Mouse (Mus musculus) small intestine, adult 2 months (tissue): ENCODE data around the gene Spry2. TPM values are rescaled to one million over a fixed set of nuclear protein-coding genes. Genes with fewer than 3 reads are reported as not detected.

Experiments used
- H3K27ac ChIP-seq: fragments of 200-500 bp; 2 replicates; pipeline ENCODE4 v1.5.1; 2012; ENCODE audit warnings: low read depth, low read length, control low read depth, inconsistent platforms; ENCODE audit not compliant: insufficient read depth
- H3K27me3 ChIP-seq: fragments of 200-500 bp; 2 replicates; pipeline ENCODE4 v1.6.1; 2012; ENCODE audit warnings: mild to moderate bottlenecking, moderate library complexity, low read length, inconsistent platforms; ENCODE audit not compliant: control insufficient read depth, insufficient read depth
- H3K36me3 ChIP-seq: fragments of 200-500 bp; 2 replicates; pipeline ENCODE4 v1.6.1; 2012; ENCODE audit warnings: mild to moderate bottlenecking, low read length, control low read depth, inconsistent platforms; ENCODE audit not compliant: control insufficient read depth, insufficient read depth
- H3K4me1 ChIP-seq: fragments of 200-500 bp; 2 replicates; pipeline ENCODE4 v1.6.1; 2012; ENCODE audit warnings: low read length, inconsistent platforms, mixed read lengths; ENCODE audit not compliant: control insufficient read depth, insufficient read depth, insufficient read length
- H3K4me3 ChIP-seq: fragments of 200-500 bp; 2 replicates; pipeline ENCODE4 v1.5.1; 2012; ENCODE audit warnings: low read depth, mild to moderate bottlenecking, control low read depth, inconsistent platforms, low read length, moderate library complexity
- CTCF ChIP-seq: fragments of 200-500 bp; IDR thresholded peaks from 2 replicates; pipeline ENCODE4 v1.5.1; 2012; ENCODE audit warnings: low read depth, mild to moderate bottlenecking, control low read depth, inconsistent platforms, low read length, moderate library complexity, mixed read lengths; ENCODE audit not compliant: insufficient replicate concordance, insufficient read length; ENCODE audit errors: extremely low read depth
- POLR2A ChIP-seq: fragments of 200-500 bp; IDR thresholded peaks from 2 replicates; pipeline ENCODE4 v1.6.1; 2012; ENCODE audit warnings: low read depth, mild to moderate bottlenecking, control low read depth, inconsistent platforms, low read length, moderate library complexity
- WGBS: fragments of 180-500 bp; shearing (Covaris S2); methylation state at CpG from one replicate; pipeline ENCODE4 v1.1.7; 2018; 5-methylcytosine and 5-hydroxymethylcytosine counted together
- polyA plus RNA-seq: library from polyadenylated mRNA; depleted of rRNA; stranded (reverse); fragments of >200 nt; gene quantifications from 2 replicates; pipeline ENCODE4 v1.2.3, GENCODE M21; 2012

Spry2 gene
- polyA plus RNA-seq, 1 experiment = 11.6 TPM

DNA sequence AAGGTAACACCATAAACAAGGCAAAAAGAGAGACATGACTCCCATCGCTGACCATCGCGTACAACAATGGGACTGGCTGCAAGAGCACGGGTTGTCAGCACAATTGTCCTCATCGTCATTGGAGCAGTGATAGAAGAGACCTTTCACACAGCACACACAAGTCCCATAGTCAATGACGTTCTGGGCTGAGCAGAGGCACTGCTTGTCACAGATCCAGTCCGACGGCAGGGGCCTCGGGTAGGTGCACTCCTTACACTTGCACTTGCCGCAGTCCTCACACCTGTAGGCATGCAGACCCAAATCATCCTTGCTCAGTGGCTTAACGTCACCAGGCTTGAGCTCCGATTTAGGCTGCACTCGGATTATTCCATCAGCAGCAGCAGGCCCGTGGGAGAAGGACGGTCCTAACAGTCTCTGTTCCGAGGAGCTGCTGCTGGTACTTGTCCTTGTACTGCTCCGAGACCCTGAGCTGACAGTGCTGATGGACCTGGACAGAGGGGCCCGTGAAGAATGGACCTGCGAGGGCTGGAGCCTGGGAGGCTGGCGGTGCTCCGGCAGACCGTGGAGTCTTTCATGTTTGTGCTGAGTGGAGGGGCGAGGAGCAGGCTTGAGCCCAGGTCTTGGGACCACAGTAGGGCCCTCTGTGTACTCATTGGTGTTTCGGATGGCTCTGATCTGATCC is 3.5 kb downstream of the Spry2 start:
- Histone ChIP-seq H3K4me1 (no peaks in the 10 kb centered on the region; the same call in none of the 2 replicates), H3K4me3 (peak overlapping the region; percentile 55), H3K27me3 (no peaks in the 10 kb centered on the region), H3K36me3 (peaks cover 17% of the 10 kb centered on the region), H3K27ac (peak overlapping the region; percentile 43)
- TF ChIP-seq CTCF (no peak), POLR2A (no peak)
- WGBS = 61% methylated on average over 24 of the region's 24 CpGs

DNA sequence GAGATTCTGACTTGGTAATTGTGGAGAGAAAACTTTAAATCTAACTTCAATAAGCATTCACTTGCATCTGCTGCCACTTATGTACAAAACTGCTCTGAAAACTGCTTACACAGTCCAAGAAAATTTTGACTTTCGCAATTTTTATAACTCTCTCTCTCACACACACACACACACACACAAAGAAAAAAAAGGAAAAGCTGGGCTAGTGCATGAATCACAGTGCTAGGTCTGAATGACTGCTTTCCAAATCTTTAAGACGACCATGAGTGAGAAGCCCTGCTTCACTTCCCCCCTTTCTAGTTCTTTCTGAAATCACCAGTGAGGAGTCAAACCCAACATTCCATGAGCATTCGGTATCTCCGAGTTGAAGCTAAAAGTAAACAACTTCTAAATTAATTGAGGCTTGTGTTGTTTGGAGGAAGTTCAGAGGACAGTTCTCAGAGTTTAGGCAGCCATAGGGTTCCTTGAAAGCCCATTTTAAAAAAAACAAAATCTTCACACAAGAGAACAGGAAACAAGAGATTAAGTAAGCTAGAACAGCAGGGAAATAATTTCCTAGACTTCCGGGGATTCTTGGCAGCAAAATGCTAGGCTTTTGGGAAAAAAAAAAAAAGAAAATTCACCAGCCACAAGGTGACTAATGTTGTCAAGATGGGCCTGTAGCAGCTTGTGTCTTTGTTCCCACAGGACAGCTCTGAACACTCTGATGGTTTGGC is 5.9 kb downstream of the Spry2 start:
- Histone ChIP-seq H3K36me3 (peaks cover 17% of the 10 kb centered on the region), H3K4me3 (no peak overlapping the region), H3K4me1 (no peaks in the 10 kb centered on the region; the same call in none of the 2 replicates), H3K27ac (no peak overlapping the region), H3K27me3 (no peaks in the 10 kb centered on the region)
- TF ChIP-seq CTCF (no peak), POLR2A (no peak)
- 37% methylated on average over 5 of the region's 5 CpGs for WGBS

DNA sequence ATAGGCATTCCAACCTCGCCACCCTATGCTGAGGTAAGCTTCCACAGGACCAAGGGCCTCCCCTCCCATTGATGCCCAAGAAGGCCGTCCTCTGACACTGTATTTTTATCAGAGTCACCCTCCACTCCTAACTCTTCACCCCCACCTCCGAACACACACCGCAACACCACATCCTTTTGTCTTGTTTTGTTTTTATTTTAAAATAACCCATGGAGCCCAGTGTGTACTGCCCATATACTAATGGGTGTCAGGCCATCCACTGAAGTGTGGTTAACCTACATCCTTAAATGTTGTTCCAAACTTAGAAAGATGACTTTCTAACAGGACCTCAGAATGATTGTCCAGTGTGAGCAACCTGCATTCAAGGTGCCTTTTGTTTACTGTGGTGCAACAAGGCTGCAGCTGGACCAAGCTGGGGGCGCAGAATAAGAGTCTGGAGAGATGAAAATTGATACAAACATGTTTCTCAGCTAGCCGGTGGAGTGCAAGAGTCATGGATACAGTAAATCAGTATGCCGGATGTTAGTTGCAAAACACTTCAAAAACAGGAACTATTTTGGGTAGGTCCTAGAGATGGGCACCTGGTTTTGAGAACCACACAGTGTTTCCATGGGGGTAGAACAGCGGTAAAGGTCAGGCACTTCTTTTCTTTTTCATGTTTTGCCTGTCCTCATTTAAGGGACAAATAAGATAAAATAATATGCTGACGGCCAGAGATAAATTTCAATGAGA is 9.8 kb downstream of the Spry2 start:
- peaks cover 5% of the 10 kb centered on the region for H3K36me3 ChIP-seq
- TF ChIP-seq CTCF (no peak), POLR2A (no peak)
- WGBS = 88% methylated on average over 9 of the region's 9 CpGs

GRCm38 (mm10) chr14:105885249-105885648 is 11.4 kb downstream of the Spry2 start:
- no peak overlapping the region for H3K4me3 ChIP-seq
- H3K27ac ChIP-seq = no peak overlapping the region
- 82% methylated on average over 6 of the region's 6 CpGs for WGBS
- H3K4me1 ChIP-seq = no peaks in the 10 kb centered on the region
- TF ChIP-seq CTCF = no peak
- no peak for TF ChIP-seq POLR2A
- no peaks in the 10 kb centered on the region for H3K36me3 ChIP-seq
- H3K27me3 ChIP-seq = no peaks in the 10 kb centered on the region

More for the DNA sequence above, 9.8 kb downstream of the Spry2 start:
- H3K27ac ChIP-seq = no peak overlapping the region
- H3K4me3 ChIP-seq = no peak overlapping the region
- no peaks in the 10 kb centered on the region for H3K4me1 ChIP-seq
- no peaks in the 10 kb centered on the region for H3K27me3 ChIP-seq

- WGBS = 86% methylated on average over 6 of the region's 6 CpGs
- no peaks in the 10 kb centered on the region for H3K4me1 ChIP-seq
- H3K4me3 ChIP-seq = no peak overlapping the region
- H3K27me3 ChIP-seq = no peaks in the 10 kb centered on the region
- TF ChIP-seq CTCF = no peak
- TF ChIP-seq POLR2A = no peak
- H3K27ac ChIP-seq = no peak overlapping the region
- H3K36me3 ChIP-seq = no peaks in the 10 kb centered on the region
These were observed 13.4 kb downstream of the Spry2 start for GRCm38 (mm10) chr14:105883215-105883614.

DNA sequence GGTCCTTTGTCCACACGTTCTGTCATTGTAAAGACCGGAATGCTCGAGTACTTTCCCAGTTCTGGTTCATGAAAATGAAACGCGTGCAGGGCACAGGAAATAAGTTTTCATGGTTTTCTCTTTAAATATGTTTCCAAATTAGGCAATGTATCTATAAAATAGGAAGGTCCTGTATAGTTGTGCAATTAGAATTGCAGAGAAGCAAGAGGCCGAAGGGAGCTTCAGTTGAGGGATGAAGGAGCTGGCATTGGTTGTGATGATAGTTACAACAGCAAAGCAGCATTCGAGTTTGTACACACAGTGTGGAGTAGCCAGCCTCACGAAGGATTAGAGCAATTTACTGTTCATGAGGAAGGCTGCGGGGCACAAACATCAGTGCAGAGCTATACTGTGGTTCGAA is 18.3 kb downstream of the Spry2 start:
- H3K27ac ChIP-seq = no peak overlapping the region
- no peak overlapping the region for H3K4me3 ChIP-seq
- TF ChIP-seq CTCF = no peak
- no peak for TF ChIP-seq POLR2A
- H3K27me3 ChIP-seq = no peaks in the 10 kb centered on the region
- no peaks in the 10 kb centered on the region for H3K36me3 ChIP-seq
- 86% methylated on average over 10 of the region's 10 CpGs for WGBS
- H3K4me1 ChIP-seq = no peaks in the 10 kb centered on the region

DNA sequence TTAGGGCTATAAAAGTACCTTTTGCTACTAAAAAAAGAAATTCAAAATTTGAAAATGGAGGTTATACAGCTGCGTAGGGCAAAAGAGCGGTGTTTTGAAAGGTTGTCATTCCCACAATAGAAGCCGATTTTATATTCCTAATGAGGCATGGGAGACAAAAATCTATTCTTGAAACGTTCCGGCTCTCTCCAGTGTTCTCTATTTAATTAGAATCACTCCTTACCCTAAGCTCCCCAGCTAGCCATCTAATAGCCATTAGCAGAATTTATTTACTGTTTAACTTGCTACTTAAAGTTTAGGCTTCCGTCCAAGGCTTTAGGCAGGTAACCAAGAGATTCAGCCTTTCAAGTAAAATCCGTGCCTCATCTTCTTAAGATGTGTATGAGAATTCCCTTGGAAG is 20.2 kb downstream of the Spry2 start:
- H3K4me3 ChIP-seq = no peak overlapping the region
- 88% methylated on average over 7 of the region's 7 CpGs for WGBS
- H3K4me1 ChIP-seq = no peaks in the 10 kb centered on the region

More for the DNA sequence above, 20.2 kb downstream of the Spry2 start:
- TF ChIP-seq CTCF (no peak), POLR2A (no peak)
- no peaks in the 10 kb centered on the region for H3K36me3 ChIP-seq
- H3K27ac ChIP-seq = no peak overlapping the region
- H3K27me3 ChIP-seq = no peaks in the 10 kb centered on the region
